Mouse (Mus musculus): ENCODE measurements at regions not wholly inside any gene's neighbourhood (a gene's known extent, or its start where the extent isn't known, plus 50 kb on each side); places are given as distances from the start of the nearest gene placed in this dataset.

- peak in 1 of 2 experiments; percentile 70 for DNase-seq (ENCODE audit: low spot score in 2 of 2)
Observed at GRCm38 (mm10) chr6:20982931-20983330, 232.4 kb upstream of the Kcnd2 start.

GRCm38 (mm10) chr6:21005077-21005476, 210.2 kb upstream of the Kcnd2 start:
- DNase-seq (ENCODE audit: low spot score in 2 of 2): no peak

GRCm38 (mm10) chr6:21047924-21048323, 167.4 kb upstream of the Kcnd2 start:
- DNase-seq (ENCODE audit: low spot score in 2 of 2): no peak

GRCm38 (mm10) chr6:21093015-21093414, 122.3 kb upstream of the Kcnd2 start:
- DNase-seq (ENCODE audit: low spot score in 2 of 2): no peak

- DNase-seq (ENCODE audit: low spot score in 2 of 2): no peak
Observed at GRCm38 (mm10) chr6:21111238-21111992, 103.9 kb upstream of the Kcnd2 start.

- no peak for DNase-seq (ENCODE audit: low spot score in 2 of 2)
Observed at GRCm38 (mm10) chr6:21122119-21122518, 93.2 kb upstream of the Kcnd2 start.

- DNase-seq (ENCODE audit: low spot score in 2 of 2): no peak
Observed at GRCm38 (mm10) chr6:21122852-21123251, 92.5 kb upstream of the Kcnd2 start.

Data from layer of hippocampus, postnatal 14 days (tissue).